Mouse (Mus musculus): Measurements from ENCODE around the gene Skor1.

DNA sequence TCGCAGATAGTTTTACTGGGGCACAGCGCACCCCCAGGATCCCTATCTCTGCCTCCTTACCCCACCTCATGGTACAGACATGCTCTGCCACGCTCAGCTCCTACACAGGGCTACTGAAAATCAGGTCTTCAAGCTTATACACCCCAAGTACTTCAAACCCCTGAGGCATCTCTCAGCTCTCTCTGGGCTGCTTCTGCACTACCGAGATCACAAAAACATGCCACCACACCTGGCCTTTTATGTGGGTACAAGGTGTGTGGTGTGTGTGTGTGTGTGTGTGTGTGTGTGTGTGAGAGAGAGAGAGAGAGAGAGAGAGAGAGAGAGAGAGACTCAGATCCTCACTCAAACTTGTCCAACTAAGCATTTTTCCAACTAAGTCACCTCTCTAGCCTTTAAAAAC is 59.6 kb downstream of the Skor1 start:
- TF ChIP-seq USF1 (IDR thresholded peaks at IDR 0.05; ENCODE audit: low read depth) (no peak), MAX (IDR thresholded peaks at IDR 0.05) (no peak), CTCF (IDR thresholded peaks at IDR 0.05; ENCODE audit: control insufficient read depth, insufficient read depth, insufficient read length) (no peak)
